Mouse (Mus musculus) forebrain, embryonic 11.5 days (tissue): ENCODE data around the gene Cadps2. TPM values are rescaled to one million over a fixed set of nuclear protein-coding genes. Genes with fewer than 3 reads are reported as not detected.
A peak's percentile ranks its signal among the peaks of the same experiment; 100 is the strongest.

Experiments used
- ATAC-seq: fragments of 200-750 bp; cut with Nextera tagmentation; replicated peaks from 2 replicates; pipeline ENCODE4 v1.8.0; 2017; ENCODE audit warnings: moderate TSS enrichment; ENCODE audit not compliant: low FRiP score
- DNase-seq: peaks from one replicate; pipeline ENCODE4 v3.0.0-alpha.2; 2017; ENCODE audit warnings: low spot score
- H3K27ac ChIP-seq: fragments of 300-500 bp; sonication (generic); 2 replicates; pipeline ENCODE4 v1.5.1; 2014; ENCODE audit warnings: low read depth, low read length
- H3K27me3 ChIP-seq: fragments of 300-500 bp; sonication (generic); 2 replicates; pipeline ENCODE4 v1.6.1; 2014; ENCODE audit warnings: mild to moderate bottlenecking, low read length, mixed read lengths; ENCODE audit not compliant: control insufficient read depth, insufficient read depth
- H3K36me3 ChIP-seq: fragments of 300-500 bp; sonication (generic); 2 replicates; pipeline ENCODE4 v1.6.1; 2014; ENCODE audit warnings: mild to moderate bottlenecking, low read length, moderate library complexity, mixed read lengths; ENCODE audit not compliant: control insufficient read depth, insufficient read depth
- H3K4me1 ChIP-seq: fragments of 300-500 bp; sonication (generic); replicated peaks from 2 replicates; pipeline ENCODE4 v1.6.1; 2014; ENCODE audit warnings: low read length, mixed read lengths; ENCODE audit not compliant: control insufficient read depth, insufficient read depth
- H3K4me2 ChIP-seq: fragments of 300-500 bp; sonication (generic); 2 replicates; pipeline ENCODE4 v1.6.1; 2014; ENCODE audit warnings: low read depth, mild to moderate bottlenecking, low read length, moderate library complexity, mixed read lengths; ENCODE audit not compliant: severe bottlenecking
- H3K4me3 ChIP-seq: fragments of 300-500 bp; sonication (generic); 2 replicates; pipeline ENCODE4 v1.5.1; 2014; ENCODE audit warnings: low read depth, low read length
- H3K9ac ChIP-seq: fragments of 300-500 bp; sonication (generic); 2 replicates; pipeline ENCODE4 v1.6.1; 2014; ENCODE audit warnings: low read length
- H3K9me3 ChIP-seq: fragments of 300-500 bp; sonication (generic); 2 replicates; pipeline ENCODE4 v1.6.1; 2016; ENCODE audit warnings: low read length, mixed read lengths; ENCODE audit not compliant: control insufficient read depth
- WGBS: fragments of 180-500 bp; shearing (Covaris S2); extraction: QIAGEN DNeasy Blood & Tissue Kit; methylation state at CpG from one replicate; pipeline ENCODE4 v1.1.7; 2014; 5-methylcytosine and 5-hydroxymethylcytosine counted together
- polyA plus RNA-seq: library from polyadenylated mRNA; unstranded; fragments of >200 nt; fragmentation: Nextera tagmentation; extraction: Ambion mirVana; gene quantifications from 2 replicates; pipeline ENCODE4 v1.2.1, GENCODE M21; 2014

The Cadps2 gene
- polyA plus RNA-seq, 1 experiment from 2014 or later, result 3.8 TPM

GRCm38 (mm10) chr6:23360596-23360995, 478.6 kb downstream of the Cadps2 start:
- H3K9me3 ChIP-seq, result no peaks in the 10 kb centered on the region
- peaks cover 5% of the 10 kb centered on the region; the same call in 1 of the 2 replicates for H3K4me1 ChIP-seq
- no peak overlapping the region for H3K4me3 ChIP-seq
- ATAC-seq (no peak), DNase-seq (no peak)
- no peaks in the 10 kb centered on the region for H3K36me3 ChIP-seq
- no peaks in the 10 kb centered on the region for H3K27me3 ChIP-seq
- no peak overlapping the region for H3K4me2 ChIP-seq
- no peak overlapping the region for H3K9ac ChIP-seq
- 50% methylated on average over 2 of the region's 2 CpGs for WGBS
- no peak overlapping the region for H3K27ac ChIP-seq

GRCm38 (mm10) chr6:23356141-23356540, 483.1 kb downstream of the Cadps2 start:
- WGBS, result 36% methylated on average over 4 of the region's 4 CpGs
- ATAC-seq, result no peak
- H3K9me3 ChIP-seq, result no peaks in the 10 kb centered on the region
- H3K4me2 ChIP-seq, result no peak overlapping the region
- no peak overlapping the region for H3K27ac ChIP-seq
- H3K4me3 ChIP-seq, result no peak overlapping the region
- peaks cover 11% of the 10 kb centered on the region; the same call in 1 of the 2 replicates for H3K4me1 ChIP-seq
- no peak for DNase-seq
- H3K9ac ChIP-seq, result no peak overlapping the region
- no peaks in the 10 kb centered on the region for H3K27me3 ChIP-seq
- no peaks in the 10 kb centered on the region for H3K36me3 ChIP-seq

GRCm38 (mm10) chr6:23353480-23353879, 485.7 kb downstream of the Cadps2 start:
- DNase-seq (peak; percentile 66), ATAC-seq (peak; percentile 89)
- Histone ChIP-seq H3K9ac (no peak overlapping the region), H3K27me3 (no peaks in the 10 kb centered on the region), H3K4me1 (peaks cover 7% of the 10 kb centered on the region; the same call in 1 of the 2 replicates), H3K27ac (0 out of 2 replicates have a peak overlapping the region, but pooled peaks have one; percentile 12), H3K36me3 (no peaks in the 10 kb centered on the region), H3K9me3 (no peaks in the 10 kb centered on the region), H3K4me3 (no peak overlapping the region), H3K4me2 (0 out of 2 replicates have a peak overlapping the region, but pooled peaks have one; percentile 29)
- 2% methylated on average over 7 of the region's 7 CpGs for WGBS

GRCm38 (mm10) chr6:23337411-23338063, 501.7 kb downstream of the Cadps2 start:
- 70% methylated on average over 7 of the region's 7 CpGs for WGBS

GRCm38 (mm10) chr6:23314945-23315344, 524.3 kb downstream of the Cadps2 start:
- Histone ChIP-seq H3K4me2 (peak overlapping the region; percentile 18; the same call in 1 of the 2 replicates), H3K27me3 (no peaks in the 10 kb centered on the region), H3K27ac (peak overlapping the region; percentile 26; the same call in 1 of the 2 replicates), H3K9ac (no peak overlapping the region), H3K4me1 (no peaks in the 10 kb centered on the region; the same call in 1 of the 2 replicates), H3K4me3 (no peak overlapping the region), H3K36me3 (no peaks in the 10 kb centered on the region), H3K9me3 (no peaks in the 10 kb centered on the region)
- no peak for DNase-seq
- 30% methylated on average over 8 of the region's 8 CpGs for WGBS
- ATAC-seq, result peak; percentile 65; the same call in 1 of the 2 replicates

More at GRCm38 (mm10) chr6:23337411-23338063, 501.7 kb downstream of the Cadps2 start:
- no peak overlapping the region for H3K9ac ChIP-seq
- no peaks in the 10 kb centered on the region for H3K36me3 ChIP-seq
- DNase-seq (no peak), ATAC-seq (no peak; the same call in 1 of the 2 replicates)
- no peak overlapping the region for H3K4me2 ChIP-seq
- H3K4me3 ChIP-seq, result no peak overlapping the region
- H3K27ac ChIP-seq, result no peak overlapping the region
- no peaks in the 10 kb centered on the region for H3K27me3 ChIP-seq
- H3K9me3 ChIP-seq, result no peaks in the 10 kb centered on the region
- no peaks in the 10 kb centered on the region for H3K4me1 ChIP-seq

- peak; percentile 43 for ATAC-seq
- H3K27me3 ChIP-seq, result no peaks in the 10 kb centered on the region
- no peaks in the 10 kb centered on the region for H3K9me3 ChIP-seq
- no peaks in the 10 kb centered on the region for H3K36me3 ChIP-seq
- H3K4me1 ChIP-seq, result no peaks in the 10 kb centered on the region; the same call in 1 of the 2 replicates
- no peak overlapping the region for H3K4me2 ChIP-seq
- no peak for DNase-seq
- H3K9ac ChIP-seq, result no peak overlapping the region
- no peak overlapping the region for H3K27ac ChIP-seq
- WGBS, result 16% methylated on average over 5 of the region's 5 CpGs
- no peak overlapping the region for H3K4me3 ChIP-seq
Measured at GRCm38 (mm10) chr6:23314291-23314690, 524.9 kb downstream of the Cadps2 start.

GRCm38 (mm10) chr6:23306046-23306445, 533.2 kb downstream of the Cadps2 start:
- Histone ChIP-seq H3K4me1 (no peaks in the 10 kb centered on the region), H3K4me3 (no peak overlapping the region), H3K9ac (no peak overlapping the region), H3K36me3 (no peaks in the 10 kb centered on the region), H3K27me3 (no peaks in the 10 kb centered on the region), H3K9me3 (no peaks in the 10 kb centered on the region), H3K4me2 (no peak overlapping the region), H3K27ac (no peak overlapping the region)
- no peak for DNase-seq
- WGBS, result 80% methylated on average over 6 of the region's 6 CpGs
- ATAC-seq, result no peak

GRCm38 (mm10) chr6:23298596-23298995, 540.6 kb downstream of the Cadps2 start:
- Histone ChIP-seq H3K4me3 (no peak overlapping the region), H3K27ac (no peak overlapping the region), H3K4me2 (no peak overlapping the region), H3K9ac (no peak overlapping the region), H3K27me3 (no peaks in the 10 kb centered on the region), H3K9me3 (no peaks in the 10 kb centered on the region), H3K4me1 (no peaks in the 10 kb centered on the region), H3K36me3 (no peaks in the 10 kb centered on the region)
- DNase-seq (no peak), ATAC-seq (no peak)
- 95% methylated on average over 2 of the region's 2 CpGs for WGBS

- DNase-seq, result no peak
- no peak for ATAC-seq
- Histone ChIP-seq H3K27ac (no peak overlapping the region), H3K4me1 (0 out of 2 replicates have a peak, but pooled peaks cover 2% of the 10 kb centered on the region), H3K4me3 (no peak overlapping the region), H3K27me3 (no peaks in the 10 kb centered on the region), H3K36me3 (no peaks in the 10 kb centered on the region), H3K4me2 (no peak overlapping the region), H3K9me3 (no peaks in the 10 kb centered on the region), H3K9ac (no peak overlapping the region)
- 90% methylated on average over 4 of the region's 4 CpGs for WGBS
Measured at GRCm38 (mm10) chr6:23294685-23295084, 544.5 kb downstream of the Cadps2 start.
